Mouse (Mus musculus) spleen, adult 2 months (tissue): ENCODE results near the gene Iffo2. TPM values are rescaled to one million over a fixed set of nuclear protein-coding genes. Genes with fewer than 3 reads are reported as not detected.

ENCODE experiments used
- DNase-seq, 2 experiments: peaks; one replicate each; pipeline versions ENCODE4 v3.0.0 to v3.0.0-alpha.2; 2012 to 2021; ENCODE audit warnings: low spot score in 2 of 2, low read depth in 1 of 2
- H3K27ac ChIP-seq: fragments of 200-500 bp; 2 replicates; pipeline ENCODE4 v1.5.1; 2012; ENCODE audit warnings: low read length, inconsistent platforms; ENCODE audit not compliant: insufficient read depth
- H3K27me3 ChIP-seq: fragments of 200-500 bp; 2 replicates; pipeline ENCODE4 v1.6.1; 2012; ENCODE audit warnings: mild to moderate bottlenecking, moderate library complexity, low read length, inconsistent platforms; ENCODE audit not compliant: control insufficient read depth, insufficient read depth
- H3K36me3 ChIP-seq: fragments of 200-500 bp; 2 replicates; pipeline ENCODE4 v1.6.1; 2012; ENCODE audit warnings: mild to moderate bottlenecking, low read length, inconsistent platforms; ENCODE audit not compliant: control insufficient read depth, insufficient read depth
- H3K4me1 ChIP-seq: fragments of 200-500 bp; 2 replicates; pipeline ENCODE4 v1.6.1; 2011; ENCODE audit warnings: inconsistent platforms; ENCODE audit not compliant: control insufficient read depth, insufficient read depth, insufficient read length
- H3K4me3 ChIP-seq: fragments of 200-500 bp; 2 replicates; pipeline ENCODE4 v1.5.1; 2011; ENCODE audit warnings: mild to moderate bottlenecking, inconsistent platforms; ENCODE audit not compliant: insufficient read depth, insufficient read length; ENCODE audit errors: extremely low read depth
- CTCF ChIP-seq: fragments of 200-500 bp; IDR thresholded peaks from 2 replicates; pipeline ENCODE4 v1.5.1; 2011; ENCODE audit warnings: mild to moderate bottlenecking, inconsistent platforms; ENCODE audit not compliant: insufficient read depth, insufficient read length, insufficient replicate concordance; ENCODE audit errors: extremely low read depth
- POLR2A ChIP-seq: fragments of 200-500 bp; IDR thresholded peaks from 2 replicates; pipeline ENCODE4 v1.6.1; 2011; ENCODE audit warnings: low read depth, low read length, inconsistent platforms
- WGBS: fragments of 180-500 bp; shearing (Covaris S2); methylation state at CpG from one replicate; pipeline ENCODE4 v1.1.7; 2018; 5-methylcytosine and 5-hydroxymethylcytosine counted together
- polyA plus RNA-seq: library from polyadenylated mRNA; depleted of rRNA; stranded (reverse); fragments of >200 nt; gene quantifications from 2 replicates; pipeline ENCODE4 v1.2.3, GENCODE M21; 2012; rRNA removed

Iffo2 gene
- polyA plus RNA-seq, 1 experiment = 3.5 TPM

GRCm38 (mm10) chr4:139667632-139668031 is 137.3 kb downstream of the Iffo2 start:
- no peak overlapping the region for H3K27ac ChIP-seq
- no peaks in the 10 kb centered on the region for H3K4me1 ChIP-seq
- no peaks in the 10 kb centered on the region for H3K27me3 ChIP-seq
- H3K36me3 ChIP-seq = no peaks in the 10 kb centered on the region
- DNase-seq = no peak
- 95% methylated on average over 6 of the region's 6 CpGs for WGBS
- no peak overlapping the region for H3K4me3 ChIP-seq
- TF ChIP-seq POLR2A (no peak), CTCF (no peak)

- DNase-seq = peak; percentile 4 to 41
- Histone ChIP-seq H3K27ac (no peak overlapping the region), H3K36me3 (no peaks in the 10 kb centered on the region), H3K4me3 (no peak overlapping the region), H3K27me3 (no peaks in the 10 kb centered on the region), H3K4me1 (no peaks in the 10 kb centered on the region)
- TF ChIP-seq POLR2A (no peak), CTCF (peak; percentile 97)
- WGBS = 11% methylated on average over 6 of the region's 6 CpGs
Measured at GRCm38 (mm10) chr4:139669847-139670246, 139.5 kb downstream of the Iffo2 start.

Other genes with a start within 250 kb of the Iffo2 start
- gene Pqlc2, start 219.8 kb upstream of the Iffo2 start, polyA plus RNA-seq = 48.3 and 54.1 TPM in 2 replicates
- gene Akr7a5, start 219.8 kb upstream of the Iffo2 start, polyA plus RNA-seq = 22.0 and 32.8 TPM in 2 replicates
- 15.2 and 19.0 TPM in 2 replicates for gene Mrto4, start 178.0 kb upstream of the Iffo2 start, polyA plus RNA-seq
- gene Emc1, start 178.0 kb upstream of the Iffo2 start, polyA plus RNA-seq = 17.2 and 23.3 TPM in 2 replicates
- gene Ubr4, start 177.9 kb upstream of the Iffo2 start, polyA plus RNA-seq = 201 and 204 TPM in 2 replicates
- gene Gm21969, start 72.6 kb downstream of the Iffo2 start, polyA plus RNA-seq = 0.01 TPM in 1 of 2 replicates, not detected in the other
- gene Aldh4a1, start 92.3 kb downstream of the Iffo2 start, polyA plus RNA-seq = 18.9 and 21.5 TPM in 2 replicates
- not detected in 2 replicates for gene Tas1r2, start 123.0 kb downstream of the Iffo2 start, polyA plus RNA-seq